Mouse (Mus musculus): Measurements from ENCODE around the gene Sim2.

DNA sequence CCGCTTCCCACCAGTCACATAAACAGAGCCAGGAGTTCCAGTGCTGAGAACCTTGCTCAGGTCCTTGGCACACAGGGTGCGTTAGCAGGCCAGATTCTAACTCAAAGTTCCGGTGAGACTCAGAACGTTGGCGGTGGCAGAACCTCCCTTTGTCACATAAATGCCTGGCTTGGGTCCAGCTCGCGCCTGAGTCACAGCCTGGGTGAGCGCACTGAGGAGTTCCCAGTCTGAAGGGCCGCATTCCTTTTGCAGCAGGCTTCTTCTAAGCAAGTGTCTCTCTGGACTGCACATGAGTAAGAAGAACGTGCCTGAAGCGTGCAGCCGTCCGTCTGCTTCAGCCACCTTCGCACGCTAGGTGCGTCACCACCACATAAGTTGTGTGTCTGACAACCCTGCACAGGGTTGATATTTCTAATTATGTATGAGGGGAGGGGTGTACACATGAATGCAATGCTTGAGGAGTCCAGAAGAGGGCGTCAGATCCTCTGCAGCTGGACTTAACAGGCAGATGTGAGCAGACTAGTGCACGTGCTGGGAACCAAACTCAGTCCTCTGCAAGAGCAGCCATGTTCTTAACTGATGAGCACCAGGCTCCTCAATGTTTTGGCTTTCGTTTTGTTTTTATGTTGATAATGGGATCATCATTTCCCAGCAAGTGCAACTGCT lies 9.2 kb upstream of the Sim2 start:
- TF ChIP-seq EP300 (IDR thresholded peaks at IDR 0.05; ENCODE audit: insufficient read depth, low read depth, low read length), result no peak
- TF ChIP-seq CTCF (IDR thresholded peaks at IDR 0.05; ENCODE audit: low read depth, low read length), result peak; percentile 66
